Mouse (Mus musculus) layer of hippocampus, adult 11-12 months (tissue): ENCODE measurements around the gene Dcaf15.

Experiments used
- DNase-seq: peaks from one replicate; pipeline ENCODE4 v3.0.0; 2022; ENCODE audit warnings: low spot score

The Dcaf15 gene

GRCm38 (mm10) chr8:84104697-84105609, at the start of gene Dcaf15:
TSS of gene Dcaf15 (minus strand) at chr8:84104768.
- DNase-seq: peak; percentile 98

GRCm38 (mm10) chr8:84149181-84149580, 44.6 kb upstream of the Dcaf15 start:
- DNase-seq: no peak

- no peak for DNase-seq
Observed at GRCm38 (mm10) chr8:84148531-84148850, 43.9 kb upstream of the Dcaf15 start.

- DNase-seq: peak; percentile 94
Observed at GRCm38 (mm10) chr8:84147769-84148530, 43.4 kb upstream of the Dcaf15 start, which contains the start of the genes Cc2d1a and 4930432K21Rik. TSS of gene Cc2d1a (minus strand) at chr8:84147936. TSS of gene 4930432K21Rik (plus strand) at chr8:84148025.

GRCm38 (mm10) chr8:84147324-84147766, 42.8 kb upstream of the Dcaf15 start:
- no peak for DNase-seq

- DNase-seq: no peak
Observed at GRCm38 (mm10) chr8:84144636-84145245, 40.2 kb upstream of the Dcaf15 start.

GRCm38 (mm10) chr8:84140838-84141237, 36.3 kb upstream of the Dcaf15 start:
- DNase-seq: no peak

GRCm38 (mm10) chr8:84137848-84138247, 33.3 kb upstream of the Dcaf15 start:
- no peak for DNase-seq

- peak; percentile 3 for DNase-seq
Observed at GRCm38 (mm10) chr8:84132225-84132624, 27.7 kb upstream of the Dcaf15 start.

- peak; percentile 18 for DNase-seq
Observed at GRCm38 (mm10) chr8:84130806-84131205, 26.2 kb upstream of the Dcaf15 start.

- DNase-seq: peak; percentile 4
Observed at GRCm38 (mm10) chr8:84128277-84128676, 23.7 kb upstream of the Dcaf15 start.

GRCm38 (mm10) chr8:84127202-84127901, 22.8 kb upstream of the Dcaf15 start:
- DNase-seq: no peak

- DNase-seq: no peak
Observed at GRCm38 (mm10) chr8:84126742-84127141, 22.2 kb upstream of the Dcaf15 start.

GRCm38 (mm10) chr8:84125656-84126055, 21.1 kb upstream of the Dcaf15 start, which contains the start of gene Podnl1:
TSS of gene Podnl1 (plus strand) at chr8:84125989.
- no peak for DNase-seq

GRCm38 (mm10) chr8:84122151-84122550, 17.6 kb upstream of the Dcaf15 start:
- DNase-seq: no peak

- DNase-seq: no peak
Observed at GRCm38 (mm10) chr8:84115646-84116045, 11.1 kb upstream of the Dcaf15 start.

GRCm38 (mm10) chr8:84106216-84107040, 1.9 kb upstream of the Dcaf15 start:
- DNase-seq: no peak

GRCm38 (mm10) chr8:84105676-84106075, 1.1 kb upstream of the Dcaf15 start:
- DNase-seq: no peak

GRCm38 (mm10) chr8:84104221-84104620, 347 bp downstream of the Dcaf15 start:
- DNase-seq: peak; percentile 60

- no peak for DNase-seq
Observed at GRCm38 (mm10) chr8:84103601-84104000, 967 bp downstream of the Dcaf15 start.
